Mouse (Mus musculus) intestine, embryonic 16.5 days (tissue): ENCODE measurements at regions not wholly inside any gene's neighbourhood (a gene's known extent, or its start where the extent isn't known, plus 50 kb on each side); places are given as distances from the start of the nearest gene placed in this dataset.

ENCODE experiments used
- ATAC-seq: fragments of 200-750 bp; cut with Nextera tagmentation; 2 replicates; pipeline ENCODE4 v1.8.0; 2017; ENCODE audit warnings: moderate TSS enrichment, moderate library complexity
- H3K27ac ChIP-seq: fragments of 300-500 bp; sonication (generic); 2 replicates; pipeline ENCODE4 v1.5.1; 2014; ENCODE audit warnings: mild to moderate bottlenecking, low read length
- H3K27me3 ChIP-seq: fragments of 300-500 bp; sonication (generic); replicated peaks from 2 replicates; pipeline ENCODE4 v1.6.1; 2014; ENCODE audit warnings: low read length, control low read depth, mixed read lengths; ENCODE audit not compliant: control insufficient read depth, insufficient read depth
- H3K36me3 ChIP-seq: fragments of 300-500 bp; sonication (generic); 2 replicates; pipeline ENCODE4 v1.6.1; 2014; ENCODE audit warnings: low read length, control low read depth; ENCODE audit not compliant: control insufficient read depth, insufficient read depth
- H3K4me1 ChIP-seq: fragments of 300-500 bp; sonication (generic); 2 replicates; pipeline ENCODE4 v1.6.1; 2014; ENCODE audit warnings: low read length, control low read depth, mixed read lengths; ENCODE audit not compliant: control insufficient read depth, insufficient read depth
- H3K4me2 ChIP-seq: fragments of 300-500 bp; sonication (generic); 2 replicates; pipeline ENCODE4 v1.6.1; 2014; ENCODE audit warnings: low read depth, low read length, control low read depth
- H3K4me3 ChIP-seq: fragments of 300-500 bp; sonication (generic); 2 replicates; pipeline ENCODE4 v1.5.1; 2014; ENCODE audit warnings: mild to moderate bottlenecking, low read length
- H3K9ac ChIP-seq: fragments of 300-500 bp; sonication (generic); 2 replicates; pipeline ENCODE4 v1.6.1; 2014; ENCODE audit warnings: low read depth, low read length
- H3K9me3 ChIP-seq: fragments of 300-500 bp; sonication (generic); 2 replicates; pipeline ENCODE4 v1.6.1; 2016; ENCODE audit warnings: low read length, control low read depth; ENCODE audit not compliant: control insufficient read depth
- WGBS: fragments of 180-500 bp; shearing (Covaris S2); extraction: QIAGEN DNeasy Blood & Tissue Kit; methylation state at CpG from one replicate; pipeline ENCODE4 v1.1.7; 2014; 5-methylcytosine and 5-hydroxymethylcytosine counted together

DNA sequence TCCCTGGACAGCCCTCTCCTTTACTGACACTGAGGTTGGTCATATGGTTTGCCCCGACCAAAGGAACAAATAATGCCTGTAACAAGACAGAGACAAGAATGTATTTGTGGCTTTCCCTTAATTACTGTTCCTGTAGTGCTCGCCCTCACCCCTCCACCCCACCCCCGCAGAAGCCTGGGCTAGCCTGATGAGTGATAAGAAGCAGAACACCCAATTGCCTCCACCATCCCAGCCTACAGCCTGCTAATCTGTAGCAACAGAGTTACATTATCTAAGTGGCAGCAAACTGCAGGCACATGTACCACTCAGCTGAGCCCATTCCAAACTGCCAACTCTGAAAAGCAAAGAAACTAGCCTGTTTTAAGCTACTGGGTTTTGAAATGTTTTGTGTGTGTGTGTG, 124.7 kb upstream of the Nhs start:
- Histone ChIP-seq H3K27ac (no peak overlapping the region), H3K36me3 (no peaks in the 10 kb centered on the region), H3K4me3 (no peak overlapping the region), H3K4me1 (no peaks in the 10 kb centered on the region), H3K4me2 (no peak overlapping the region), H3K9ac (no peak overlapping the region), H3K9me3 (no peaks in the 10 kb centered on the region), H3K27me3 (no peaks in the 10 kb centered on the region)
- 50% methylated on average over 3 of the region's 3 CpGs for WGBS
- ATAC-seq: peak; percentile 85

DNA sequence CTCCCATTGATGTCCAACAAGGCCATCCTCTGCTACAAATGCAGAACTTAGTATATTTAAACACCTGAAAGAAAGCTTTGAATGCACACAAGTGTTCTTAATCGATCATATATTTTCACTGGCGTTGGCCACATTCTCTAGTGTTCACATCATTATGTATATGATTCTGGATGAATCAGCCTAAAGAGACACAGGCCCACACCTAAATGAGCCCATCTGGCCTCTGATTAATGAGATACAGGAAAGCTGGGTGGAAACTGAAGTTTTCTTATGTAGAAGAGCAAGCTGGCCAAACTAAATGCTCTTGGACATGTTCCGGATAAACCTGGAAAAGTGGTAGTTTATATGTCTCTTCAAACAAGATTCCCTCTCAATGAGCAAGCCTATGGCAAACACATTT, 123.2 kb upstream of the Nhs start:
- Histone ChIP-seq H3K4me1 (no peaks in the 10 kb centered on the region), H3K9ac (no peak overlapping the region), H3K36me3 (no peaks in the 10 kb centered on the region), H3K4me3 (no peak overlapping the region), H3K27me3 (no peaks in the 10 kb centered on the region), H3K9me3 (no peaks in the 10 kb centered on the region), H3K4me2 (no peak overlapping the region), H3K27ac (no peak overlapping the region)
- no peak for ATAC-seq
- 94% methylated on average over 3 of the region's 3 CpGs for WGBS

DNA sequence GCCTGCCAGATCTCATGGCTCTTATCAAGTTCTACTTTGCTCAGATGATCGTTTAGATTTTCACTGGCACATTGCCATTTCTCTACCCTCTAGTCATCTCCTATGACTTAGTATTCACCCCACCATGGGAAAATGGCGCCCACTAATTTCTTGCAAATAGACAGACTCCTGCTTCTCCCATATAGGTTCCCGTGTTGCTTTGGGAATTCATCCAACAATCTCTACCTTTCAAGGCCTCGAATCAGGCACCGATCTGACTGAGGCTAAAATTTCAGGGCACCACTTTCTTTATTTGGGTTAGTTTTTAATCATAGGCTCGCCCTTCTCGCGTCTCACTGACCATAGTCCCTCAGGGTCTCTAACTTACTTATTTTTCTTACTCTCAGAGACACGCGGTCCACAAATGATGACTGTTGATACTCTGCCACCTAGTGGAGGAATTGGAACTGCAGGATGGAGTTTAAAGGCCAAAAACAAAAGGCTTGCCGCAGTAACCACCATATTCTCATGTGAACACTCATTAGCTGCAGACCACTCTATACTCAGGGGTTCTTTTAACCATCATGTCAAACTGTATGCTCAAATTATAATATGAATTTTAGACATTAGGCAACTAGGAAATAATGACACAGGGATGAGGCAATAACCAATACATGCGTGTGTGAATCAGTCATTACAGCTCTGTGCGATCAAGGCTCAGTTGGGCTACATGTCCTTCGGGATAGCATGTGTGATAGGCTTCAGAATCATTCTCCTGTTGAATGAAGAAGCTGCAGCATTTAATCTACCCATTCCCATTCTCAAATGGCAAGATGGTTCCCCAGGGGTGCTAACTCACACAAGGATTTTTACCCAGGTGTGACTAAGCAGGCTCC, 119.5 kb upstream of the Nhs start:
- H3K27ac ChIP-seq: no peak overlapping the region
- no peaks in the 10 kb centered on the region for H3K4me1 ChIP-seq
- no peaks in the 10 kb centered on the region for H3K36me3 ChIP-seq
- H3K4me2 ChIP-seq: no peak overlapping the region
- no peaks in the 10 kb centered on the region for H3K27me3 ChIP-seq
- no peak overlapping the region for H3K4me3 ChIP-seq
- H3K9ac ChIP-seq: no peak overlapping the region
- WGBS: 59% methylated on average over 14 of the region's 14 CpGs
- H3K9me3 ChIP-seq: no peaks in the 10 kb centered on the region
- no peak; the same call in 1 of the 2 replicates for ATAC-seq

DNA sequence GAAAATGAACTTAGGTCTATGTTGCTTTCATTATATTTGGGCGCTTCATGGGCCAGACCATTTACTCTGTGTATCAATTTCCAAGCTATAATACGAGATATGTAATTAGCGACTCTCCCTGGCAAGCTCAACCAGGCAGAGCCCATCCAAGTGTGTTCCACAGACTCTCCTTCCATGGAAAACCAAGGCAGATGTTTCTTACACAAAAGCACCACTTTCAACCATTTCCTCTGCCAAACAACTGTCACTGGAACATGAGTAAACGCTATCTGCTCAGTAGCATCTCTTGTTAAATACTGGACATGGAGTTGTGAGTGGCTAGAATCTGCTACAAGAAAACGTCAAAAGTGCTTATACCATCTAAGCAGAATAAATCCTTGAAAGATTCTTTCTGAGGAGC, 115.1 kb upstream of the Nhs start:
- Histone ChIP-seq H3K9me3 (no peaks in the 10 kb centered on the region), H3K4me2 (no peak overlapping the region), H3K27ac (no peak overlapping the region), H3K9ac (no peak overlapping the region), H3K4me3 (no peak overlapping the region), H3K4me1 (no peaks in the 10 kb centered on the region), H3K36me3 (no peaks in the 10 kb centered on the region), H3K27me3 (no peaks in the 10 kb centered on the region)
- no peak for ATAC-seq
- WGBS: 66% methylated on average over 5 of the region's 5 CpGs

DNA sequence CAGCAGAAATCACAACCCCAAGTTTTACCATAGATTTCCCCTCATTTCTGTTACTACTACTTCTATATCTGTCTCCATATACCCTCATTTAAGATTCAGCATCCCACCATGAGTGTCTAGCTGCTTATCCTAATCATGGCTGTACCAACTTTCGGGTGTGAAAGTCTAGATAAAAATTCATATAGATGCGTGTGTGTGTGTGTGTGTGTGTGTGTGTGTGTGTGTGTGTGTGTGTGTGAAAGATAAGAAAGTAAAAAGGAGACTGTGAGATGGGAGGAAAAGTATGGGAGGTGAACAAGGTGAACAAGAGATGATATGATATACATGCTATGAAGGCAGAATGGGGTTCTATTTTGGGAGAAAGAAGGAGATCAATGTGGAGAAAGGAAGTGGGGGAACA, 111.7 kb upstream of the Nhs start:
- 76% methylated on average over 2 of the region's 2 CpGs for WGBS
- ATAC-seq: no peak

DNA sequence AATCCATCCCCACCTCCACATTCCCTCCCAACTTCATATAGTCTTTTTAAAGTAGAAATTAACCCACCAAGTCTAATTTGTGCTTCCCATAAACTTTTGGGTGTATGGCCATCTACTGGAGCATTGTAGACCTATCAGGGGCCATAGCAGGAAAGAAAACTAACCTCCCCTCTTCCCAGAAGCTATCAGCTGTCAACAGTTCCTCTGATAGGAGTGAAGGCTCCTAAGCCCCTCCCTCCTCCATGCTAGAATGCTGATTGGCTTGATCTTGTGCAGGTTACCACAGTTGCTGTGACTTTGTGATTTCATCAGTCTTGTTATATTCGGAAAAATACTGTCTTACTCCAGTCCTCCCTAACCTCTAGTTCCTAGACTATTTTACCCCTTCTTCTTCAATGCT, 109.4 kb upstream of the Nhs start:
- no peak for ATAC-seq
- WGBS: 94% methylated on average over 1 of the region's 1 CpGs
- no peaks in the 10 kb centered on the region for H3K27me3 ChIP-seq
- no peak overlapping the region for H3K4me3 ChIP-seq
- H3K27ac ChIP-seq: no peak overlapping the region
- H3K9me3 ChIP-seq: no peaks in the 10 kb centered on the region
- H3K36me3 ChIP-seq: no peaks in the 10 kb centered on the region
- no peak overlapping the region for H3K4me2 ChIP-seq
- H3K4me1 ChIP-seq: no peaks in the 10 kb centered on the region
- no peak overlapping the region for H3K9ac ChIP-seq

More for the DNA sequence above, 111.7 kb upstream of the Nhs start:
- Histone ChIP-seq H3K27me3 (no peaks in the 10 kb centered on the region), H3K4me2 (no peak overlapping the region), H3K9me3 (no peaks in the 10 kb centered on the region), H3K4me3 (no peak overlapping the region), H3K36me3 (no peaks in the 10 kb centered on the region), H3K4me1 (no peaks in the 10 kb centered on the region), H3K9ac (no peak overlapping the region), H3K27ac (no peak overlapping the region)

DNA sequence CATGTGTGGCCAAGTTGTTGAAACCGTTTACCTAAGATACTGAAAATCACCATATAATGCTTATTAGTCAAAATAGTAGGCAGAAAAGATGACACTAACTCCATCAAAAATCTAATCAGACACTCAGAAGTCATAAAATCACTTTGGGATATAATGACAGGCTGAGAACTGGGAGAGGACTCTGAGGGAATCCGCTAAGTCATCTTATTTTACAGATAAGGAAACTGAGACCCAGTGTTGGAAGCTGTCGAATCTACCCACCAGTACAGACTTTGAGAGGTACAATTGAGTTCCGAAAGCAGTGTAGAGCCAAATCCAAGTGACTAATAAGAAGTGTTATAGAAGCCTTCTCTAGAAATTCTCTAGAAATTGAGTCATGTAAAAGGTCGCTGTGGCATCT, 108.6 kb upstream of the Nhs start:
- H3K27ac ChIP-seq: no peak overlapping the region
- no peak overlapping the region for H3K4me3 ChIP-seq
- H3K4me2 ChIP-seq: no peak overlapping the region
- no peaks in the 10 kb centered on the region for H3K27me3 ChIP-seq
- H3K9me3 ChIP-seq: no peaks in the 10 kb centered on the region
- H3K36me3 ChIP-seq: no peaks in the 10 kb centered on the region
- 83% methylated on average over 5 of the region's 5 CpGs for whole genome bisulfite sequencing
- H3K4me1 ChIP-seq: no peaks in the 10 kb centered on the region
- no peak for ATAC-seq
- no peak overlapping the region for H3K9ac ChIP-seq

DNA sequence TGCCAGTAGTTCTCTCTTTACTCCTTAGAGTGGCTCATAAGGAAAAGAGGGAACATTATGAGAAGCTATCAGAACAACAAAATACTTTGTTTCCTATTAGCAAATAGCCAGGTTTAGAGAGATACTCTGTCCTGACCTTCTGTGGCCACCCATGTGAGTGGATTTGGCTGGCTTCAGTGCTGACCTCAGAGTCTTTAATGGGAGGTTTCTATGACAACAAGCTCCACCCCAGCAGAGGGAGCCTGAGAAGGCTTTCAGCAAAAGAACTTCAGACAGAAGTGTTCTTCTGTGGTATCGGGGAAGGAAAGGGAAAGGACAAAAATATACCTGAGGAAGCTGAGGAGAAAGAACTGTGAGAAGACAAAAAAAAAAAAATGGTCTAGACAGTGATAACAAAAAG, 108.1 kb upstream of the Nhs start:
- ATAC-seq: no peak
- 57% methylated on average over 1 of the region's 1 CpGs for WGBS
- no peaks in the 10 kb centered on the region for H3K9me3 ChIP-seq

DNA sequence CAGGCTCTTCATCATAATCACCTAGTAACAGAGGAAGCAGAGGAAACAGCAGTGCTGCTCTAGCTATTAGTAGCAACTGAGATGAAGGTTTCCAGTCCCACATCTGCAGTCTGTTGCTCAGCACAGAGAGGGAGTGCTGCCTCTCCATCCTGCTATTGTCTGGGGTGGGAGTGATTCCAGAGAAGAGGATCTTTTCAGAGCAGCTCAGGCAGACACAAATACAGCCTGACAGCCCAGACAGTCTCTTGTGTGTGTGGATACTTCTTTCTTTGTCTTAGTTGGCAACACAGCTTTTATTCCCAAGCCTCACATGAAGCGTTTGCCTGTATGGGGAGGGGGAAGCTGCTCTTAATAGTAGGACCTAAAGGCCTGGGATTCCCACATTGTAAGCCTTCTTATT, 107.2 kb upstream of the Nhs start:
- Histone ChIP-seq H3K9me3 (no peaks in the 10 kb centered on the region), H3K27ac (no peak overlapping the region), H3K36me3 (no peaks in the 10 kb centered on the region), H3K4me1 (no peaks in the 10 kb centered on the region), H3K9ac (no peak overlapping the region), H3K27me3 (no peaks in the 10 kb centered on the region), H3K4me2 (no peak overlapping the region), H3K4me3 (no peak overlapping the region)
- ATAC-seq: peak; percentile 40
- 52% methylated on average over 1 of the region's 1 CpGs for WGBS

More for the DNA sequence above, 108.1 kb upstream of the Nhs start:
- no peak overlapping the region for H3K4me2 ChIP-seq
- no peak overlapping the region for H3K9ac ChIP-seq
- no peaks in the 10 kb centered on the region for H3K27me3 ChIP-seq
- no peaks in the 10 kb centered on the region for H3K36me3 ChIP-seq
- no peak overlapping the region for H3K27ac ChIP-seq
- no peaks in the 10 kb centered on the region for H3K4me1 ChIP-seq
- no peak overlapping the region for H3K4me3 ChIP-seq

DNA sequence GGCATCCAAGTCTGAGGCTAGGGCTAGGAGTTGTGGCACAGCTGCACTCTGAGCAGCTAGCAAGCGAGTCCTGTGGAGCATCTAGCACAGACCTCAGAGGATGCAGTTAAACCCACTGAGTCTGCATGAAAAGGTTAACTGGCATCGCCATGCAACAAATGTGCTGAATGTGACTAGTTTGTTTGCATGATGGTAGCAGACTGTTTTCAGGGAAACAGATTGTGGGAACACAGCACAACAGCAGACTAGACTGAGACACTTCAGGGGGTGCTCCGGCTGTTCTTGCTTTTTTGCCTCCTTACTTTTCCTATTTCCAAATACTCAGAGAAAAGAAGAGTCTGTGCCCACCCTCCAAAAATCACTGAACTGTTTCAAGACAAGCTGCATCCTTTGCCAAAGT, 97.9 kb upstream of the Nhs start:
- Histone ChIP-seq H3K36me3 (no peaks in the 10 kb centered on the region), H3K4me3 (no peak overlapping the region), H3K9ac (no peak overlapping the region), H3K27ac (no peak overlapping the region), H3K4me1 (no peaks in the 10 kb centered on the region), H3K27me3 (no peaks in the 10 kb centered on the region), H3K4me2 (no peak overlapping the region), H3K9me3 (no peaks in the 10 kb centered on the region)
- no peak for ATAC-seq
- 81% methylated on average over 3 of the region's 3 CpGs for WGBS
